Mouse (Mus musculus) cortical plate, adult 2 months (tissue): ENCODE measurements at regions not wholly inside any gene's neighbourhood (a gene's known extent, or its start where the extent isn't known, plus 50 kb on each side); places are given as distances from the start of the nearest gene placed in this dataset.

Experiments used
- H3K27ac ChIP-seq: fragments of 200-500 bp; 2 replicates; pipeline ENCODE4 v1.5.1; 2012; ENCODE audit warnings: low read length, control low read depth, inconsistent platforms; ENCODE audit not compliant: insufficient read depth
- H3K4me1 ChIP-seq: fragments of 200-500 bp; 2 replicates; pipeline ENCODE4 v1.6.1; 2011; ENCODE audit warnings: low read length; ENCODE audit not compliant: control insufficient read depth, insufficient read depth
- H3K4me3 ChIP-seq: fragments of 200-500 bp; 2 replicates; pipeline ENCODE4 v1.5.1; 2011; ENCODE audit warnings: mild to moderate bottlenecking, low read length, control low read depth; ENCODE audit not compliant: insufficient read depth
- CTCF ChIP-seq: fragments of 200-500 bp; IDR thresholded peaks from 2 replicates; pipeline ENCODE4 v1.5.1; 2011; ENCODE audit warnings: mild to moderate bottlenecking, control low read depth, low read length; ENCODE audit not compliant: insufficient read depth; ENCODE audit errors: extremely low read depth
- POLR2A ChIP-seq: fragments of 200-500 bp; IDR thresholded peaks from 2 replicates; pipeline ENCODE4 v1.6.1; 2011; ENCODE audit warnings: mild to moderate bottlenecking, low read length, control low read depth; ENCODE audit not compliant: insufficient read depth; ENCODE audit errors: extremely low read depth

DNA sequence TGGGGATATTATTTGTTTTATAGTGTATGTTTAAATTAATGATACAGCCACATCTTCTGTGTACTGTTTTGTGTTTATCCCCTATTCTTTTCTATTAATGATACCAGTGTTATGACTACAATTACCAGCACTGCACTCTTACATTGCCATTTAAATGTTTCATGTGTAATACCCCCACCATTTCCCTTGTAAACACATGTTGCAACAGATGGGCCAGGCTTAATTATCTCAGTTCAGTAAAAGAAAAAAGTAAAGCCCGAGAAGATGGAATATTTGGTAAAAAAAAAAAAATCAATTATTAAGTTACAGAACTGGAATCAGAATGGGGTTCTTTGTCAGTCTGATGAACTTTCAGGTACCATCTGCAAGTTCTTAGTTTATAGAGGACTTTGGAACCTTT lies 158.3 kb upstream of the Cntn5 start:
- TF ChIP-seq CTCF = no peak
- TF ChIP-seq POLR2A = no peak
- no peaks in the 10 kb centered on the region for H3K4me1 ChIP-seq
- no peak overlapping the region for H3K4me3 ChIP-seq
- H3K27ac ChIP-seq = no peak overlapping the region
